Mouse (Mus musculus) cerebellum, adult 11 months (tissue): ENCODE measurements at regions not wholly inside any gene's neighbourhood (a gene's known extent, or its start where the extent isn't known, plus 50 kb on each side); places are given as distances from the start of the nearest gene placed in this dataset.

ENCODE experiments used
- DNase-seq: peaks from one replicate; pipeline ENCODE4 v3.0.0; 2022

DNA sequence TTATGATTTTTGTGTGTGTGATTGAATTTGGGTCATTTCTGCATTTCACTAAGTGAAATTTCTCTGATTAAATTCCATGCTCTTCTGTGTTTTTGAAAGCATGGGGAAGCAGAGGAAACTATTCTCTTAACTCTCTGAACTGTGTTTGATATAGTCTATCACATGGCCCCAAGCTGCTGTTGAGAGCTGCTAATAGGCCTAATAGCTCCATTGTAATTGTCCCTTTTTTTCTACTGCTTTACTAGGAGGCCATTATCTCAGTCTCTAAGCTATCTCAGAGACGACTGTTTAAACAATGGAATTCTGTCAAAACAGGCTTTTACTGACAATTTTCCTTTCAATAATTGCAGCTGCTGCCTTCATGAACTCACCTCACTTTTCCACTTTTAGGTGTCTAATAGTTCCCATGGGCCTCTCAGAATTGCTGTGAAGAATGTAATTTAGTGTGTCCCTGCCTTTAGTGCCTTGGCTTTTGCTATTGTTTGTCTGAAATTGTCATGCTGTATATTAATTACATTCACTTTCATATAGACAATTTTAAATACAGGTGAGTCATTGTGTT, 721.5 kb upstream of the Kcnd2 start:
- DNase-seq: no peak

DNA sequence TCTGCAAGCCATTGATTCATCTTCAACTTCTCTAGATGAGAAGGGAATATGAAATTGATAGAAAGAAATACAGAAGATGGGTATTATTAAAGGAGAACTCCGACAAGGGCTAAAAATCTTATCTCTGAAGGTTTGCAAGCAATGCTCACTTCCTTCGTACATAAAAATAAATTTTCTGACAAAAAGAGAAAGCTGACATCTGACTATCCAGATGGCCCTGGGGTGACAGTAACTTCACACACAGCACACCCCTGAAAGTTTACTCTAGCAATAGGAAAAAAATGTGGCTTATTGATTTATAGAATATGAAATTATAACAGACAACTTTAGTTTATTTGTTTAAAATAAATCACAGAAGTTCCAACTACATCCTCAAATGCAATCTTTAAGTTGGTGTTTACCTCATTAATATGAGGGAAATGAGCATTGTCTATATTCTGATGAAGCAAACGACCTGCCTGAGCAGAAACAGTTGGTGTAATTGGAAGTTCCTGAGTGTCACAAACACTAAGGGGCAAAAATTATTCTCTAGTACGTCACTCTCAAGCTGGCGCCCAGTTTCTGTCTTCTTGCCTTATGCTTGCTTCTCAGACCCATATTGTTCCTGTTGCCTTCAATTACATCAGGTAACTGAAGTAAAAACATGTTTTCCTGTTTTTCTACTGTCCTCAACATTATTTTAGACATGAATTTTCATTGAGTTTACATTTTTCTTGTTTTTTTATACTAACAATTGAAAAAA, 712.8 kb upstream of the Kcnd2 start:
- DNase-seq: peak; percentile 60
